Mouse (Mus musculus): ENCODE measurements at regions not wholly inside any gene's neighbourhood (a gene's known extent, or its start where the extent isn't known, plus 50 kb on each side); places are given as distances from the start of the nearest gene placed in this dataset.
"Not testable (repeated sequence)": the region's sequence is repeated elsewhere in the genome, so short reads cannot be mapped to it uniquely, and the experiment has no call there.

DNA sequence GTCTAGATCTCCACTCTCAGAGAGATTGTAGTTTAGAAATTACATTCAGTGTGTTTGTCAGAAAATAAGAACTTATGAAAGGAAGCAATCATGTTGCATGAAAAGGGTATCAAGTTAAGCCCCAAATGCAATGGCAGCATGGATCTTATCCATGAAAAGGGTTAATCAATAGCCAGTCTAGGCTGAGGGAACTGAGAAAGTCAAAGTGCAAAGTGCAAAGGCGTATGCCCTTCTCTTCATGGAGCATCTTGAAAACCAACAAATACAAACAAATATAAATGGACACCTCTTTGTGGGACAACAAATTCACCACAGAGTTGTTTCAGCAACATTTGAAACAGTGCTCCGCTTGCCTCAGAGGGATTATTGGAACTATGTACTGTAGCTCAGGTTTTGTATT is 514.1 kb upstream of the Kif18a start:
- DNase-seq, result no peak

DNA sequence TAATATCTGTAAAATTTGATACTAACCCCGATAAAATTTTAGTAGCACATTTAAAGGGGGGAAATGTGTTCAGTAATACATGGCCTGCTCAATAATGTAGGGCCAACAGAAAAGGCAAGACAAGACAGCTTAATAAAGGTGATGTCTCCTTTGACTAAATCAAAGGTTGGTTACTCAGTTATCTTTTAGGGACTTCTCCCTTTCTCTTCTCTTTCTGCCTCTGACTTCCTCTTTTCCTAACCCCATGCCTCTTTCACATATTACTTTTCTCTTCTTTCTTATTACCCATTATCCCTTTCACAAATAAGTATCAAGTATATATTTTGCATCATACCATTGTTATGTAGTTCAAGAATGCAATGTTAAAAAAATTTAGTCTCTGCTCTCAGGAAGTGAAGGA is 510.2 kb upstream of the Kif18a start:
- no peak for DNase-seq

DNA sequence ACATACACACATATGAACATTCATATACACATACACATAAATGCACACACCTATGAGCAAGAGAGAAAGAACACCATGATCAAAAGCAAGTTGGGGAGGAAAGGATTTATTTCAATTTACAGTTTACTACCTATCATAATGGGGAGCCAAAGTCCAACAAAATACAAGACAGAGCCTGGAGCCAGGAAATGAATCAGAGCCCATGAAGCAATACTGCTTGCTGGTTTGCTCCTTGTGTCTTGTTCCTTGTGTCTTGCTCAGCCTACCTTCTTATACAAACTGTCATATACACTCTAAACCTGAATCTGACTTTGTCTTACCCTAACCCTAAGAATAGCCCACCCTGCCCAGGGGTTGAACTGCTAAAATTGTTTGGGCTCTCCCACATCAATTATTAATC is 497.1 kb upstream of the Kif18a start:
- no peak for DNase-seq

DNA sequence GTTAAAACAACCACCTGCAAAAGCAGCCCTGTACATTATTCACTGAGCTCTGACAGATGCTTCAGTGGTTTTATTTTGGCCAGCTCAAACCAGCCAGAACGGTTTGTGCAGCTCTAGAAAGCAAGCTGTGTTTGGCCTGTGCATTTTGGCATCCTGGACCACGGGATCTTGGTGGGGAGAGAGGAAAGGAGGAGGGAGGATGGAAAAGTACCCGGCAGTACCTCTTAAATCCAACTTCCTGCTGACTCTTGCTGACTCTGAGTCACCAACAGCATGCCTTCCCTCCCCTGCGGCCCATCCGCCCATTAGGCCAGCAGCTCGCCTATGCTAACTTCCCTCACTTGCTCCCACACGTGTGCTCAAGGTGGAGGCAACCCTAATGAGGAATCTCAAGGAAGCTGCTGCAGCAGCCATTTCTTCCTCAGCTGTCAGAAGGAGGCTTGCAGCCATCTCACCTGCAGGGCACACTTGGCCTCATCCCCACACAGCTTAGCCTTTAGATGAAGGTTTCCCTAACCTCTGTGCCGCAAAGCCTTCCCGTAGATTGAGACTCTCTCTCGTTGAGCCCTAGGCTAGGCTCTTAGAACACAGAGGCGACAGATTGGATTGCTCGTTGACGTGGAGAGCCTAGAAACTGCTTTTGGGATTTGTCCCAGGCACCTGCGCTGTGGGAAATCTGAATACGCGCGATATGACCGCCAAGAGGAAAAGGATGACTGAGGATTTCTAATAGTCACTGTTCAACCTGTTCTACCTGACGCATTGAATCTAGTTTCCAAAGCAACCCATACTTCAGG is 495.2 kb upstream of the Kif18a start:
- DNase-seq, result no peak

DNA sequence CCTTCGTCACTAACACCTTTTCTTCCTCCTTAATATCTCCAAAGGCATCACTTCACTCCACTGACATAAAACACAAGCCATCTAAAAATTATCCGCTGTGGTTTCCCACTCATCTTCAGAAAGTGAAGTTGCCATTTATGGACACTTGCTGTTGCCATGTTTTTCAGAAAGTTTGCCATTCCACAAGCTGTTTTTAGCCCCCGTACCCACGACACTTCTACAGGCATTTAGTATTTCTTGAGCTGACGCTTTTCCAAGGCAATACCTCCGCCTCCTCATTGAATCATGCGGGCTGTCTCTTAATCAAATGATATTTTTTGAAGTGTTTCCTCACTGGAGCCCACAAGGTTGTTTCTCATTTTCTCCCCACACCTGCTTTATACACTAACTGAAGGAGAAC is 491.4 kb upstream of the Kif18a start:
- DNase-seq, result no peak

DNA sequence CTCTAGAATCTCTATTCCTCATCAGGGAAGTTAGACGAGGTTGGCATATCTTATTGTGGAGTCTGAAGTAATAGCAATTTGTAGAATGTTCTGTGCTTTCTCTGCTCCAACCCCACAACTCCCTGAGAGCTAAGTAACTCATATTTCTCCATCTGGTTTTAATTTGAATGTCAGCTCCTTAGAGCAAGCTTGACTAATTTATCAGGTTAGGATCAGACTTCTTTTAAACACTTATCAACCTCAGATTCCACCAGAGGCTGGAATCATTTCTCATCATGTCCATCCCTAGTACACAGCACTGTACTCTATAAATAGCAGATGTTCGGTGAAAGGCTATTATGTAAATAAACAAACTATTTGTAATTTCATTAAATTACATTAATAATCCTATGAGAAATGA is 485.4 kb upstream of the Kif18a start:
- DNase-seq, result no peak

DNA sequence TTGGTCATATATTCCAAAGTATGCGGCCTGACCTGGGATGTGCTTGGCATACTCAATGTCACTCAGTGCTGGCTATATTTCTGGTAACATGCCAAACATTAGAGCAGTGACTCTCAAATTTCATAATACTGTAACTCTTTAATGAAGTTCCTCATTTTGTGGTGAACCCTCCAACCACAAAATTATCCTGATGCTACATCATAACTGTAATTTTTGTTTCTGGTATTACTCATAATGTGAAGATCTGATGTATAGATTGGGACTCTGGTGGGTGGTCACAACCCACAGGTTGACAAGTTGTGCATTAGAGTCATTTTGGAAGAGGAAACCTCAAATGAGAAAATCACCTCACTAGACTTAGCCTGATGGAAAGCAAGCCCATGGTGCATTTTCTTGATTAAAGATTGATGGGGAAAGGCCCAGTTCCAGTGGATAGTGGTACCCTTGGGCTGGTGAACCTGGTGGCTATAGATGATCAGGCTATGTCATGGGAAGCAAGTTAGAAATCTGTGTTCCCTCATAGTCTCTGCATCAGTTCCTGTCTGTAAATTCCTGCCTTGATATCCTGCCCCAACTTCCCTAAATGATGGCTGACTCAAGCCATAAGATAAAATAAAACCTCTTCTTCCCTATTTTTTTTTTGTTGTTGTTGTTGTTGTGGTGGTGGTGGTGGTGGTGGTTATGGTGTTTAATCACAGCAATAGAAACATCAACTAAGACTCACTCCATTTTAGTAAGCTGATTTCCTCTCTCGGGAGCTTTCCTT is 483.5 kb upstream of the Kif18a start:
- no peak for DNase-seq

DNA sequence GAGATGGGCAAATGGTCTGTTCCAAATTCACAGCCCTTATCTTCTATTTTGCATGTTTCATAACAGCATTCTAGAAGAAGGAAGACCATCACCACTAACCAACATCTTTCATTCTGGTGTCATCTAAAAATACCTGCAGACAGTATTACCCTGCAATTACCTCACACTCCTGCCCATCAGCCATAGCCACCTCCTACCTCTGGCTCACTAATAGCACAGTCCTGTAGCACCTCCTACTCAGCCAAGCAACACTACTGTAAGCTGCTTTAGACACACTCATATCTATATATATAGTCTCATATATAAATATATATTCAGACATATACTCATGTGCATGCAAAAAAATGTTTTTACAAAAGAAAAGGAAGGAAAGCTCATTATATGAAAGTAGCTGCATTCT is 468.2 kb upstream of the Kif18a start:
- no peak for DNase-seq

DNA sequence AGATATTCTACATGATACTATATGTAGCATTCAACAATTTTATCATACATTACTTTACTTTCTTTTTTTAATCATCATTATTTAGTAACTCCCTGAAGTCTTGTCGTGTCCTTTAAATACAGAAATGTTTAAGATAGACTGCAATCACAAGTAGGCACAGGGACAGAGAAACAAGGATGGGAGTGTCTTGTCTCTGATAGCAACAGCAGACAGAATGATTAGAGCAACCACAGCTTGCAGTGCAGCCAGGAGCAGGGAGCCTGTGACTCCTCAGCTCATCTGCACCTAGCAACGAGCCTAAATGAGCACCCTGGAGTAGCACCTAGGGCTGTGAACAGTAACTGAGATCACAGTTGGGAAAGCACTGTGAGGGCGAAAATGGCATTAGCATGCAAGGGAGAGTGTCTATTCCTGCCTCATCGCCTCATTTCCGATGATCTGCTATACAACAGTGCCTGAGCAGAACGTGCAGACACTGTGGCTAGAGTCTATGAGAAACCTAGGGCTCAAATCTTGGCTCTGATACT is 467.4 kb upstream of the Kif18a start:
- no peak for DNase-seq

DNA sequence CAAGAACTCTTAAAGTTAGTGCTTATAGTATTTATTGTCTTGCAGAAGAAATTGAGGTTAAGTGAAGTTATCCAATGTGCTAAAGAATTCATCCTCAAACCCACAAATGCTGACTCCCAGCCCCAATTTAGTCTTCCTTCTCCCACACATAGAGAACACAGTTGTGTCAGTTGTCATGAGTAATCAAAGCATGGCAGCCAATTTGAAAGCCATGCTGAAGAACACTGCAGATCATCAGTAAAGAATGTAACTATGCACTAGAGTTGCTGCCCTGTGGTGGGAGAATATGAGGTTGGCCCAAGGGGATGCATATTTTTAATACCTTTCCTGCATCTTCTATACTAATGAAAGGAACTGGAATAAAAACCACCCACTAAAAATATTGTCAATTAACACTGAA is 464.0 kb upstream of the Kif18a start:
- DNase-seq, result no peak

DNA sequence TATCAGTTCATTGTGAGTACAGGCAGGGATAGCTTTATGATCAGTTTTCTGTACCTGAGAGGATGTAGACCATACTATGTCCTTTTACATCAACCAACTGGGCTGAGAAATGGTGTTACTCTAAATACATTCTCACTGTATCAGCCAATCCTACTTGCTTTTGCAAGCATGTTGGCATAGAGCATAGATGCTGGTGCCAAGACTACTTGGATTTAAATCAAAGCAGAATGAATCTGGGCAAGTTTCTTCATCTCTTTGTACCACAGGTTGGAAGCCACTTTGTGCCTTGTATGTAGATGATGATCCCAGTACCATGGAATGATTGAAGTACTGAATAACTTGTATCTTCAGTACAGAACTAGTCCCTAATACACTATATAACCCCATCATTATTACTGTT is 456.5 kb upstream of the Kif18a start:
- DNase-seq, result no peak

DNA sequence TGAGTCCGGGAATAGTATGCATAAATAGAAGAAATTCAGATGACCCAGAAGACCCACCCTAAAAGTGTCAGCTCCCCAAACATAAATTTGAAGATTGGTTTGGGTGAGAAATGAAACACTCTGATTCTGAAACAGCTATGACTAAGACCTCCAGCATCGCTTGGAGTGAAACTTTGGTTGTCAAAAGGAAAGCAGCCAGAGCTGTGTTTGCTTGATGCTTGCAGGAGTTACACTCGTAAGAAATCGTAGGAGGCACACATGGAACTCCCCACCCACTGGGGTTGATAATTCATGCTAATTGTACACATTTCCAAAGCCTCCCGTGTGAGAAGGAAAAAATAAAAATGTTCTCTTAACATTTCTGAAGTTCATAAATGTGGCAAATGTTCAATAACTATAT is 454.6 kb upstream of the Kif18a start:
- no peak for DNase-seq

DNA sequence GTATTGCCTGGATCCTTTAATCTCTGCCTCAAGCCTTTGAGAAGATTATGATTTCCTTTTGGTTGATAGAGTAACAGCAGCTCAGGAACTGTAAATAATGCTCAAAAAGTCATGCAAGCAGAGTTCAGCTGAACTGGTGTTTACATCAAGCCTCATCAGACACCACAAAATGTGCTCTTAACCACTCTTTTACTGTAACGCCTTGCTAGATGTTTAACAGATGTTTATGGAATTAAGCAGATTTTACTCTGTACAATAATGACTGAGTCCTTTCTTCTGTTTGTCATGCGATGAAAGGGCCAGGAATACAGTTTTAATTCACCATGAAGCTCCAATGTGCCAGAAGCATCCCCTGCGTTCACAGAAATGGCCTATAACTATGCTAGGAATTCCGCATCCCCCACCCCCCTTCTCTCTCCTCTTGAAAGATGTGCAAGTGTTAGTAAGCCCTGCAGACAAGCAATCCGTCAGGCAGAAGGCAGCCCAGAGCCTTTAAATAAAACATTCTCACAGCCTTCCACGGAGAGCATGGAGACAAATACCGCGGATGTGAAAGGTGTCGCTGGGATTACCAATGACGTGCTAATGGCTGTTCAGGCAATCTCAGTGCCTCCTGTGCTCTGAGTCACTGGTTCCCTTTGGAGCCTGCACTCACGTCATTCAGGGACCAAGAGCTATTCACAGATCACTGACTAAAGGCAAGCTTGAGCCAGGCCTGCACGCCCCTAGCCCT is 453.3 kb upstream of the Kif18a start:
- DNase-seq, result no peak

DNA sequence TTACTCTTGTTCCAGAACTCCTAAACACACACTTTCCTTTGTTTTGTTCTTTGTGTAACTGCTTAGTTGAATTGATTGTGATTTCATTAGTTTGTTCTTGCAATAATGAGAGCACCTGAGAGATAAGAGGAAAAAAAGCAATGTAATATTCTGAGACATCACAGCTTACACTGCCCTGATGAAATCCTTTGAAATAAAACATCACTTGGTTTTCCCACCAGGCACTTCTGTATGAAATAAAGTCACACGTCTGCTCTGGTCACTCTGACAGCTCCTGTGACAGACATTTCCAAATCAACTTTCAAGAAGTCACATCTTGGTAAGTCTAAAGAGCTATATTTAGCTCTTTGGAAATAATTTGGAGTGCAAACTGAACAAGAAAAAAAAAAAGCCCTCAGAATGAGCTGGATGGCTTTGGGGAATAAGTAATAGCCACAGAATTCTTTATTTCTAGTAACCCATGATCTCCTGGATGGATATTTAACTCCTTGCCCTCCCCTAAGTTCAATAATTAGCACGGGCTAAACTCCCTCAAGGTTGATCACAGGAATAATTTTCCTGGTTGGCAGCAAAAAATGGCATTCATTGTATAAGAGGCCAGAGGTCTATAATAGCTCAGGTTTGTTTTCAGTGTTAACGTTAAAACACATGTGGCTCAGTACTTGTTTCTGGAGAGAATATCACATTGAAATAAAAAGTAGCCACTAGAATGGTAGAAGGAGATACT is 452.4 kb upstream of the Kif18a start:
- DNase-seq, result no peak

DNA sequence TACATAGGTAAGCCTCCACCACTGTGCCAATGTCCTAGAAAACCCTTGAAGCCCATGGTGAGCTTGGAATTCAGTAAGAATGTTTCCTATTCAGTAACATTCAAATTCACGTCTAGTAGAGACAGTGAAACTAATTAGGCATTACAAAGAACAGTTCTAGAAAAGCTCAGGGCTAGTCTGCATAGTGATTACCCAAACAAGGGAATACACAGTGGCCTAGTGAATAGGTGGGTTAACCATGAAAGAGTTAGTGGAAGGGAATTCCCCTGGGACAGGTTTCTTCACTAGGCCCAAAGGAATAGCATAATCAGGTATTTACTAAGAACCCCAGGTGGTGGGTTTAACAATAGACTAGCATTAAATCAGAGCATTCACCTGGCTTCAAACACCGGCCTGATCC is 436.7 kb upstream of the Kif18a start:
- not testable (repeated sequence) for DNase-seq

DNA sequence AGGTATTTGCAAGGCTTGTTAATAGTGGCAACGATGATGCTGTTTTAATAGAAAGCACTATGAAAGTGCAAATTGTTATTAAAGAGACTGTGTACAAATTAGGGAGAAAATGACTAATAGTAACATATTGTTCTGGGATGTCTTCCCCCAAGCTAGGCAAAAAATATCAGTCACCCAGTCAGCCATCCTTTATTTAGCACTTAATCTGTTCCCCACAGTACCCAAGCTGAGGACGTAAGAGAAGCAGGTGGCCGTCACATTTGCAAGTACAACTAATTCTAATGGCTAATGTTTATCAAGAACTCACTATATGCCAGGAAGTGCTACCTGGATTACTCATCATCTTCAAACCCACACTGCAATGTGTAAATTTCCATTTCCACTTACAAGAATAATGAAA is 432.5 kb upstream of the Kif18a start:
- DNase-seq, result no peak

DNA sequence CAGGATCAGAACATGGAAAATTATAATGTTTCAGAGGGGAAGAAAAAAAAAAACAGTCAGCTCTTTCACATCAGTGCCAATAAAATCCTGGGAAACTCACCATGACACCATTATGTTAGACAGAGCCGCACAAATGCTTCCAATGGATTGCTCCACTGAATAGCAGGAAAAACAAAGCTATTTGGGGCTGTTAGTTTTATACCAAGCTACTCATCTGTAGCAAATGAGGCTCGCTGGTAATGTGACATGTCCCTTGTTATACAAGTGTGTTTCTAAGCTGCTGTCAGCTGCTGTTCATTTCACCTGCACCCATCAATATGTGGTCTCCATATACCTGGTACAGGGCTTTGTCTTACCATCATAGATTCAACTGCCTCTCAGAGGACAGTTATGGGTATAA is 426.1 kb upstream of the Kif18a start:
- DNase-seq, result no peak

DNA sequence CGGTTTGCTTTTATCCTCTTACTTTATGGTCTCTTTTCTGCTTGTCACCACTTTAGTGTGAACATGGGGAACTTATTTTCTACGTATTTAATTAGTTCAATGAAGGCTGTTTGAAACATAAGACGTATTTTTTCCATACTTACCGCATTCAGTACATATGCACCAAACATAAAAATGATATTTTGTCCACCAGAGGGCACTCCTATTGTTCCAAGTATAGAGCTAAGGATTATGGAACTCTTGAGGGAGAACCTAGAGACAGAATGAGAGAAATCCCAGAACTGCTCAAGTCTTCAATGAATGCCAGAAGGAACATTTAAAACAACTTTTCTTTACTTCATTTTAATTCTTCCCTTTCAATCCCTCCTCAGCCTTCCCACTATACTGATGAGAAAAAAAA is 403.4 kb upstream of the Kif18a start:
- no peak for DNase-seq

DNA sequence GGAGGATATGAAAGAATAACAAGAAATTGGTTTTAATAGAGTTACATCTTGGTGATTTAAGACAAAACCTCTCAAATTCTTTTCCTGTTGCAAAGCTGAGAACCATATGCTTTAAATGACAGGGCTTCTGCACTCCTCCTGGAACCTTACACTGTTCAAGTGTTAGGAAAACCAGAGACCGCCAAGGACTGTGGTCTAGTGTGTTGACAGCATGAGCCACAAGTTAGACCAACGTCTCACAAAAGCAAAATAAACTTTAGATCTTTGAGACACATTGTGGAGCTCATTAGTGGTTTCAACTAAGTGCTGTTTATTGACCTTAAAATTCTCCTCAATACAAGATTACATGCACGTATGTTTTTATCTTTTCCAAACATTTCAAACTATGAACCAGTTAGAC is 402.9 kb upstream of the Kif18a start:
- no peak for DNase-seq

DNA sequence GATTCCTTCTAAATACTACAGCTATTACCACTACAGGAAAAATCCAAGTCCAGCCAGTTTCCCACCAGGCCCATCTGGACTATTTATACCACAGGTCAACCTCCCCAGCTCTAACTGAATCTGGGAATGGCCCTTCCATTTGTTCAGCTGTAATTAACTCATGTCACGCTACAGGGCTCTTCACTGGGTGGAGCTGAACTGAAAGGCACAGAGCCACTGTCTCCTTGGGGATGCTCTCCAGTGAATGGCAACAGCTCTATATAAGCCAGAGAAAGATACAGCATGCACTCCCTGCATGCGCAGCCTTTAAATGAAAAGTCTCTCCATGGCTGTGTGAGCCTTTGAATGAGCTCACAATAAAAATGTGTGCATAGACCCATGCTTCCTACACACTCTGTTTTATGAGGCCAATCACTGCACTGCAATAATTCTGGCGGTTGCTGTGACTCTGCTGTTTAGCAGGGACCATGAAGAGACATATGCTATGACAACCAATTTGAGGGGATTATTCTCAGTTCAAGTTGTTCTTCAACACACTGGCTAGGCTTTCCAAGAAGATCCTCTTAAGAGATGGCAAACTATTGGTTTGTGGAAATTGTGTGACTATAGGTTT is 376.3 kb upstream of the Kif18a start:
- DNase-seq, result no peak

DNA sequence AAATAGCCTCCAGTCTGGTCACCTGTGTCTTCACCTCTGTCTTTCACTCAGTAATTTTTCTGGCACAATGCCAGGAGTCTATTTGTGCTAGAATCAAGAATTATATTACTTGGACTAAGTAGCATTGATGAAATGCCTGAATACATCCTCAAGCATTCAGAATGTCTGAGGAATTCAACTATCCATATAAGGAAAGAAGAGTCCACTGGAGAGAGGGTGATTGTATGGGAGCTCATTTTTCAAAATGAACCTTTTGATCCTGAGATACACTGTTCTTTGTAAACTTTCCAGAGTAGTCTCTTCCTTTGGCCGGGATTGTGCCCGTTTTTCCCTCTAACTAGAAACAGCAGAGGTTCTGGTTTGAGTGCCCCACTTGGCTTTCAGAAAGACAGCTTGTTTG is 367.0 kb upstream of the Kif18a start:
- no peak for DNase-seq

DNA sequence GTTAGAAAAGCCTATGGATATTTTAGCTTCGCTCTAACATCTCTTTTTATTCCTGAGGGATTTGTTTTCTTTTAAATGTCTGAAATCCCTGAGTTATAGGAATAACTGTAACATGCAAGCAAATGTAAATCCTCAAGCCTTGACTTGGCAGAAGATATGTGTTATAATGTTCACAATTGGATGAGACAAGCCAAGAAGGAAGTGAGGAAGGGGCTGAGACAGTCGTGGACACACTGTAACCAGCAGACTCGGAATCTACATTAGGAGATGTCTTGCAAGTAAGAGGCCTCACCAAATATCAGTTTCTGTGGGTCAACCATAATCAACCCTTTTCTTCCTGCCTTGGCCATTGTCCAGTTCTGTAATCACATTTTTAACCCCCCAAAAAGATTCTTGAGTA is 366.6 kb upstream of the Kif18a start:
- DNase-seq, result no peak

Data from spleen, adult 18-20 months (tissue).